ENCODE assay signal across 20 mouse cellular contexts in the genomic region with DNA sequence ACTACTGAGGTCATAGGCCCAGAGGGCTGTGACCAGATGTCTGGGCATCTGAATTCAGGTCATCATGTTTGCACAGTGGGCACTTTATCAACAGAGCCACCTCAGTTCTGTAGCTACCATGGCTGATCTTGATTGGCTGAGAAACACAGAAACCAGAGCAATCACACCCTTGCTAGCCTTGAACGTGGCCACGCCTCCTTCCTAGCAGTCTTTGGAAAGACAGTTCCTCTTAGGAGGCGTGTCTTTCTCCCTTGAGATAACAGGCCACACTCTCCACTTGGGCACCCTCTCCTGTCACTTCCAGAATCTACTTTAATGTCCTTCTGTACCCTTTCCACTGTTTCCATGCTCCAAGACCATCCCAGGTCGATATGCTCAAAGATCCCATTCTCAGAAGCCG.
DNase-seq lines count a peak whose midpoint lies in the region; ATAC-seq lines count a peak whose summit lies in the region.
"Had no signal": no experiment of that assay in that cellular context is flagged by ENCODE, and none has a peak within 500 bp of the region (broad histone marks: within the 10 kb centered on the region; RNA-seq: fewer than 3 reads in every experiment).

No protein-coding gene starts in this region.

- no peak overlapping the region for H3K4me2 ChIP-seq in midbrain, embryonic 11.5 days
- H3K4me2 ChIP-seq in midbrain, embryonic 15.5 days = no peak overlapping the region
- H3K4me2 ChIP-seq: embryonic facial prominence, embryonic 12.5 days had no signal

- no peaks in the 10 kb centered on the region for H3K4me1 ChIP-seq in midbrain, embryonic 11.5 days (ENCODE audit: control insufficient read depth, insufficient read depth, low read length)
- no peaks in the 10 kb centered on the region for H3K4me1 ChIP-seq in midbrain, embryonic 15.5 days
- H3K4me1 ChIP-seq: embryonic facial prominence, embryonic 10.5 days had no signal

- H3K9ac ChIP-seq in midbrain, embryonic 11.5 days (ENCODE audit: low read length) = no peak overlapping the region
- H3K9ac ChIP-seq in midbrain, embryonic 15.5 days = no peak overlapping the region
- H3K9ac ChIP-seq: embryonic facial prominence, embryonic 12.5 days had no signal

- H3K27me3 ChIP-seq in midbrain, embryonic 11.5 days (ENCODE audit: control insufficient read depth, insufficient read depth, low read length) = no peaks in the 10 kb centered on the region
- no peaks in the 10 kb centered on the region for H3K27me3 ChIP-seq in midbrain, embryonic 15.5 days (replicated peaks)
- H3K27me3 ChIP-seq: embryonic facial prominence, embryonic 12.5 days had no signal

- H3K9me3 ChIP-seq in midbrain, embryonic 11.5 days (ENCODE audit: control insufficient read depth, low read length) = no peaks in the 10 kb centered on the region
- H3K9me3 ChIP-seq in midbrain, embryonic 15.5 days = no peaks in the 10 kb centered on the region
- H3K9me3 ChIP-seq: embryonic facial prominence, embryonic 10.5 days; embryonic facial prominence, embryonic 12.5 days had no signal

- H3K36me3 ChIP-seq in midbrain, embryonic 11.5 days (ENCODE audit: control insufficient read depth, insufficient read depth, low read length) = no peaks in the 10 kb centered on the region
- no peaks in the 10 kb centered on the region for H3K36me3 ChIP-seq in midbrain, embryonic 15.5 days (replicated peaks)
- H3K36me3 ChIP-seq: embryonic facial prominence, embryonic 10.5 days; embryonic facial prominence, embryonic 12.5 days had no signal

- peak; percentile 6 for DNase-seq in midbrain, embryonic 11.5 days (ENCODE audit: low spot score, missing footprints)
- DNase-seq in MEL-GATA-1-ER (ENCODE audit: extremely low read depth, low read depth) (peak; percentile 47), adipocyte (ENCODE audit: low spot score) (no peak)
- no peak for DNase-seq in kidney, postnatal 10 days
- no peak for DNase-seq in c-Kit-positive CD71-positive TER-119-positive erythroid progenitor cells, embryonic 14.5 days (ENCODE audit: low spot score)
- DNase-seq: adrenal gland, adult 8-10 months; adrenal gland, postnatal 14 days; adrenal gland, postnatal 36 days; cerebellum, adult 11 months; cerebellum, adult 18-20 months; cerebellum, adult 8-10 months; cerebellum, adult 9-11 months; cerebellum, postnatal 14 days; cerebellum, postnatal 36 days had no signal

- ATAC-seq in midbrain, embryonic 11.5 days (ENCODE audit: low FRiP score) = no peak
- ATAC-seq in midbrain, embryonic 15.5 days (replicated peaks) = no peak
- ATAC-seq in megakaryocyte progenitor cell, adult 5-6 weeks (replicated peaks; ENCODE audit: poor library complexity) = peak; percentile 52; the same call in 1 of the 2 replicates
- ATAC-seq: forebrain, embryonic 14.5 days; forebrain, embryonic 16.5 days had no signal

- no peak overlapping the region for H3K4me3 ChIP-seq in midbrain, embryonic 11.5 days (ENCODE audit: low read depth, low read length)
- no peak overlapping the region for H3K4me3 ChIP-seq in midbrain, embryonic 15.5 days
- H3K4me3 ChIP-seq: embryonic facial prominence, embryonic 10.5 days; embryonic facial prominence, embryonic 12.5 days had no signal

- no peak overlapping the region for H3K27ac ChIP-seq in midbrain, embryonic 11.5 days (ENCODE audit: low read depth, low read length)
- no peak overlapping the region for H3K27ac ChIP-seq in midbrain, embryonic 15.5 days
- H3K27ac ChIP-seq: embryonic facial prominence, embryonic 10.5 days; embryonic facial prominence, embryonic 12.5 days had no signal

- WGBS in midbrain, embryonic 11.5 days = 76% methylated on average over 5 of the region's 5 CpGs
- 73% methylated on average over 5 of the region's 5 CpGs for WGBS in midbrain, embryonic 15.5 days

Comparison
In these comparisons a context has a peak if more than half of its experiments do, and no peak if none do; other contexts are left out.
1. DNase-seq: peak in midbrain, embryonic 11.5 days (single experiment) and MEL-GATA-1-ER (single experiment); none in kidney, postnatal 10 days (single experiment), c-Kit-positive CD71-positive TER-119-positive erythroid progenitor cells, embryonic 14.5 days (single experiment) and adipocyte (single experiment).